Mouse (Mus musculus): Measurements from ENCODE around the gene Smpd2.

The Smpd2 gene

DNA sequence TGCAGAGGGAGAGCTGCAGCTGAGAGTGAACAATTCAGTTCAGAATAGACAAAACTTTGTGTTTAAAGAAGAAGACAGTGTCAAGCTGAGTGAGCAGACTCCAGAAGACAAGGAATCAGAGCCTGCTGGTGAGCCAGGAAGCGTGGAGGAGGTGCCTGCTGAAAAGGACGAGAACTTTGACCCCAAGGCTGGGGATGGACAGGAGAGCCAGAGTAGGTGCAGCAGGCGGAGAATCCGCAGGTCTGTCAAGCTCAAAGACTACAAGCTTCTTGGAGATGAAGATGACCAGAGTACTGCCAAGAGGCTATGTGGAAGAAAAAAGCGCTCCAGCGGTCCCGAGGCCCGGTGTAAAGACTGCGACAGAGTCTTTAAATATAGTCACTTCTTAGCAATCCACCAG, 38.5 kb downstream of the Smpd2 start:
- no peak for DNase-seq (ENCODE audit: low spot score)

DNA sequence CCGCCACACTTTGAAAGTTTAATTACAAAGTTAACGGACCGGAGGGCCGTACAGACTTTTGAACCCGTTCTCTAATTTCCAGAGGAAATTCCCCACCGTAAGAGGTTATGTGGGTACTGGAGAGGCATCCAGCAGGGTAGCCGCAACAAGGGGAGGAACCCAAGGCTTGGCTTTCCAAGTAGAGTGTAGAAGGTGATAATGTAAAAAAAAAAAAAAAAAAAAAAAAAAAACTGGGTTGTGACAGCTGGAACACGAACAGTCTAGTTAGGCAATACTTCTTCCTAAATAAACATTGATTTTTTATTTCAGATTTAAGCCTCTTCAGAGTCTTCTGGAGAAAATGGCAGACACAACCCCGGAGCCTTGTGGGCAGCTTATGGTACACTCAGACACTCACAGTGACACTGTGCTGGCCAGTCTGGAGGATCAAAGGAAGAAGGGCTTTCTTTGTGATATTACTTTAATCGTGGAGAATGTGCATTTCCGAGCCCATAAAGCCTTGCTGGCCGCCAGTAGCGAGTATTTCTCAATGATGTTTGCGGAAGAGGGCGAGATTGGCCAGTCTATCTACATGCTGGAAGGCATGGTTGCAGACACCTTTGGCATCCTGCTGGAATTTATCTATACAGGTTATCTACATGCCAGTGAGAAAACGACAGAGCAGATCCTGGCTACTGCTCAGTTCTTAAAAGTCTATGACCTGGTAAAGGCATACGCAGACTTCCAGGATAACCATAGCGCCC, 39.2 kb downstream of the Smpd2 start:
- no peak for DNase-seq (ENCODE audit: low spot score)

DNA sequence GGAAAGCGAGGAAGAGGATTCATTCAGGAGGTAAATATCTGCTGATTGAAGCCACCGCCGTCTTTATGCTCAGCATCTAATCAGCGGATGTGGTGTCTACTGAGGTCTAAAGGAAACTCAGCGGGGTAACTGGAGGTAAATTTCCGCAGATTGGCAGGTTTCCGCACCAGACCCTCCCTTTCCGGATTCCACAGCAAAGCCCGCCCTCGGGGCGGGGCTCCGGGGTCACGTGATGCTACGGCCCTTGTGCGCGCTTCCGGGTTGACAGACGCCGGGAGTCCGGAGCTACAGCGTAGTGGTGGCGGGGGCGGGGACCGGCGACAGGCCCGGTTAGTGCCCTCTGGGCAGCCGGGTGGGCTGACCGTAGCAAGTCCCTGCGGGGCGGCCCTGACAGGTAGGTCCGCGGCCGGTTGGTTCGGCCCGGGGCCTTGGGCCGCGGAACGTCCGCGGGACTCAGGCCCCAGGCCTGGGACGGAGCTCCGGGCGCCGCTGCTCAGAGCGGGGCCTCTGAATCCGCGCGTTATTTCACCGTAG, 40.0 kb downstream of the Smpd2 start, which contains the start of gene Zbtb24:
TSS of gene Zbtb24 (plus strand) at position 247 of the 534 bp plus-strand sequence.
- peak; percentile 90 for DNase-seq (ENCODE audit: low spot score)

DNA sequence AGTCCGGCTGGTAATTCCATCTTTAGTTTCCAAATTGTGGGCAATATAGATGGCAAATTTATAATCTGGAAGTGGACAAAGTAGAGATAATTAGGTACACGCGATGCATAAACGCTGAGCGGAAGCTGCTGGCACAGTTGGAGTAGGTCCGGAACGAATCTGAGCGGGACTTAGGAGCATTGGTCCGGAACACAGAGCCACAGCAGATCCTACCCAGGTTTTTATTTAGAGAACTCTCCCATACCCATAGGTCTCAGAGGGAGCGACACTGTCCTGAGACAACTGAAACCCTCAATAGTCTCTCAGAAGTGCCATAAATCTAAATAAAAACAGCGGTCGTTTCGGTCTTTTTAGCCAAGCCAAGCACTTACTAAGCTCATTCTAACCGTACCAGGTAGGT, 40.5 kb downstream of the Smpd2 start:
- DNase-seq (ENCODE audit: low spot score) = peak; percentile 11

DNA sequence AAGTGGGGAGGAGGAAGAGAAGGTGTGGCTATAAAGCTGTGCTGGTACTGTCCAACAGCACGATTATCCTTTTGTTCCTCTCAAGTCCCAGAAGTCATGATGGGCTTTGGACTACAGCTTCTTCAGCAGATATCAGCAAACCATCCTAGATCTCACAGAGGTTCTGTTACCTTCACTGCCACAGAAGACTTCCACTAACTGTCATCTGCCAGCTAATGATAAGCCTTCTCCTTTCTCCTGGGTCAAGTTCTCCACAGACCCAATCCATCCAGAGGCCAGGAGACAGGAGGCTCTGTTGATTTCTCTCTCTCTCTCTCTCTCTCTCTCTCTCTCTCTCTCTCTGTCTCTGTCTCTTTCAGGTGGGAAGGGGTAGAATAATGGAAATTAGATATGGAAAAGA, 42.0 kb downstream of the Smpd2 start:
- DNase-seq (ENCODE audit: low spot score) = no peak

Measured in ovary, postnatal 14 days (tissue).